Mouse (Mus musculus): ENCODE results near the gene Myo7a. TPM values are rescaled to one million over a fixed set of nuclear protein-coding genes. Genes with fewer than 3 reads are reported as not detected.

The Myo7a gene
- total RNA-seq, 1 experiment from 2014 or later, result 7.5 TPM

DNA sequence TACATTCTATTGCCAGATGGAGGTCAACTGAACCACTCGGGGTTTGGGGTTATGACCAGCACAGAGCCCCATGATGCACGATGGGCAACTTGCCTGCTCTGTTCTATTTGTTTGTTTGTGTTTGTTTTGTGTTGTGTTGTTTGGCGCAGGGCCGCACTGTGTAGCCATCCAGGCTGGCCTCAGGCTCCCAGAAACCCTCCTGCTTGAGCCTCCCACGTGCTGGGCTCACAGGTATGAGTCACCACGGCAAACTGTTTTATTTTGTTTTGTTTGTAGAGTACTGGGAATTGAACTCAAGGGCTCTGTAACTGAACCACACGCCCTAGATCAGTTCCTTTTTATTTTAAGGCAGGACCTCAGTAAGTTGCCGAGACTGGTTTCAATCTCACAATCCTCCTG is 27.1 kb upstream of the Myo7a start:
- ATAC-seq (replicated peaks in 1 of 2; ENCODE audit: insufficient read depth in 1 of 2, low FRiP score in 2 of 2, low TSS enrichment in 1 of 2, low read depth in 1 of 2, poor library complexity in 2 of 2, severe bottlenecking in 2 of 2), result no peak

DNA sequence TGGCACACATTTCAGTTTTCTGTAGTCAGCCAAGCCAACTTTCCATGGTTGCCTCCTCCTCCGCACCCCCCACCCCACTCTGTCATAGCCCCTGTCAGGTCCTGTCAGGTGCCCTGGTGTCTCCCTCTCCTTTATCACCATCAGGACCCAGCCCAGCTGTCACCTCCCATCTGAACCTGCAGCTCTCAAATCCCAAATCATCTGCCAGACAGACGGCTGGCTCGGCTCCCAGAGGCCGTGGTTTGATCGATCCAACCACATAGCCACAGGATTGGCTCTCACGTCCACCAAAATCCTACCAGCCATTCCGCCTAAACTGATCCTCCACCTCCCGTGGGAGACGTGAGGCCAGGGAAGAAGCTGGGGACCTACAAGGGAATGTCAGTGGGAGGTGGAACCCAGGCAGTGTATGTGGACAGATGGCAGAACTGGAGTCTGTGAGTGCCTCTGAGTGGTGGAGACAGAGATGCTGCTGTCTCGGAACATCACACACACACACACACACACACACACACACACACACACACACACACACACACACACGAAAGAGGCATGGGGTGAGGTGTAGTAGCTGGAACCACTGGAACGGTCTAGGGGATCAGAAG is 26.6 kb upstream of the Myo7a start:
- ATAC-seq (replicated peaks in 1 of 2; ENCODE audit: insufficient read depth in 1 of 2, low FRiP score in 2 of 2, low TSS enrichment in 1 of 2, low read depth in 1 of 2, poor library complexity in 2 of 2, severe bottlenecking in 2 of 2), result no peak

DNA sequence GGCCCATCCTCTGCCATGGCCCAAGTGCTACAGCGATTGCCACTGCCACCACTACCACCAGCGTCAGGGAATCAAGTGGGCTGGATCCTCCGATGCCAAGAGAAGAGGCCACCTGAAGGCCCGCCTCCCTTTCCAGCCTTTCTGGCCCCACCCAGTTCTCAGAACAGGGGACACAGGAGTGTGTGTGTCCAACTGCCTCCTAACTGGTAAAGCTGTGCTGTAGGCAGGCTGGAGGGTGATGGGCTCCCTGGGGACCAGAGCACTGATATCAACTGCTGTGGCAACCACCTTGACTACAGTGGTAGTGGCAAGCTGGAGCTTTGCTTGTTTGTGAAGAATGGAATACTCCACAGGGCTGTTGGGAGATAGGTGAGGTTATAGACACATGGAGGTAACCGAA is 26.1 kb upstream of the Myo7a start, which contains the start of gene Omp:
Gene Omp, minus strand, starts transcription at position 101 of the 400 bp plus-strand sequence.
- no peak for ATAC-seq (replicated peaks in 1 of 2; ENCODE audit: insufficient read depth in 1 of 2, low FRiP score in 2 of 2, low TSS enrichment in 1 of 2, low read depth in 1 of 2, poor library complexity in 2 of 2, severe bottlenecking in 2 of 2)

DNA sequence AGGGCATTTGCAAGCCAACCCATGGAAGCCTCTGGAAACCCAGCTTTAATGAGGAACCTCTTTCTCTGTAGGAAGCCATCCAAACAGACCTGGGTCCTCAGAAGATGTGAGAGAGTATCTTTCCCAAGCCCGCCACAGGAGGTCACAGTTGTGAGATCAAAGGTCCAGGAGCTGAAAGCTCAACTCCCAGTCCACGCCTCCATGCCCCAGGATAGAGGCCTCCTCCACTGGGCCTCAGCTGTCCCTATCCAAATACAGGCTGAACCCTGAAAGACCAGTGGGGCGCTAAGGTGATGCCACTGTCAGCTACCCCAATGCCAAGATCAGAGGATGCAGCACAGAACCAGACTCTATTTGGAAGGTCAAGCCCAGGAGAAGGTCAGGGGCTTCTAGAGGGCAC is 23.3 kb upstream of the Myo7a start:
- ATAC-seq (replicated peaks in 1 of 2; ENCODE audit: insufficient read depth in 1 of 2, low FRiP score in 2 of 2, low TSS enrichment in 1 of 2, low read depth in 1 of 2, poor library complexity in 2 of 2, severe bottlenecking in 2 of 2), result no peak

DNA sequence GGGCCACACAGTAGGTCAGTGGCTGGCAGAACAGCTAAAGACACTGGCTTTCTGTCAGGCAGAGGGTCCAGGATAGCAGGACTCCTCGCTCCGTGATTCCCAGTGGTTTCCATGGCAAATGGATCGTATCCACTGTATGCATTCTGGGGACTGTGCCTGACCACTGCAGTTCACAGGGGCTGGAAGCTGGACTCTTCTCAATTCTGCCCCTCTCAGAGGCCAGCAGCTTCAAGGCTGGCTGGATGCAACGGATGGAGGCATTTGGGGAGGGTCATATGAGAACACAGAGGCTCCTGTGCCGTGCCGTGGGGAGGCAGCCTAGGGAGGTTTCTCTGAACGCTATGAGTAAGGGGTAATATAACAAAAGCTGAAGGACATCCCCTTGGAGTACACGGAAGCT is 22.9 kb upstream of the Myo7a start:
- ATAC-seq (replicated peaks in 1 of 2; ENCODE audit: insufficient read depth in 1 of 2, low FRiP score in 2 of 2, low TSS enrichment in 1 of 2, low read depth in 1 of 2, poor library complexity in 2 of 2, severe bottlenecking in 2 of 2), result no peak

DNA sequence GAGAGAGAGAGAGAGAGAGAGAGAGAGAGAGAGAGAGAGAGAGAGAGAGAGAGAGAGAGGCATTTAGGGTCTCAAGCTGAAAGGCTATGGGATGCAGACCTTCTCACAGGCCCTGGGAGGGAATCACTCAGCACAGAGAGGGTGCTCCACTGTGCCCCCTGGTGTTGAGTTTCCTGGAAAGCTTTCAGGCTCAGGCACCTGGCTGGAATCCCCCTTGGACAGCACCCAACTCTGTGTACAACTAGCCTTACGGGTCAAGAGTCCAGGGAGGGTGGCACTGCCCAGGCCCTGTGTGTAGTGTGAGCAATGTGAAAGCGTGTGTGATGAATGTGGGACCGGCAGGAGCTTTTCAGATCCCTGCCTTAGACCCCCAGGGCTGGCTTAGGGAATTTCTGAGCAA is 21.9 kb upstream of the Myo7a start:
- no peak for ATAC-seq (replicated peaks in 1 of 2; ENCODE audit: insufficient read depth in 1 of 2, low FRiP score in 2 of 2, low TSS enrichment in 1 of 2, low read depth in 1 of 2, poor library complexity in 2 of 2, severe bottlenecking in 2 of 2)

DNA sequence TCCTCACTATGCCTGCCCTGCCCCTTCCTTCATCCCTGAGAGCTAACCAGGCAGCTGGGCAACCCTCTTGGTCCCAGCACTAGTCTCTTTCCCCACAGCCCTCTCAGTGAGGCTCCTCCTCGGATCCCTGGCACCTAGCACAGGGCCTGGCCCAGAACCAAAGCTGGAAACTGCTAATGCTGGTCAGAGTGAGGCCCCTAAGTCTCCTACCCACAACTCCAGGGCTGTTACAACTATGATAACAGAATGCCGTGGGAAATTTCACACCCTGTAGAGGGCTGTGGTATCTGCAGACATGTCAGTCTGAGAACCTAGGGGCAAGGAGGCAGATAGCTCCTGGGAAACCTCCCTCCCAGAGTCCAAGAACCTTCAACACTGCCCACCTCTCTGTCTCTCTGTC is 21.3 kb upstream of the Myo7a start:
- ATAC-seq (replicated peaks in 1 of 2; ENCODE audit: insufficient read depth in 1 of 2, low FRiP score in 2 of 2, low TSS enrichment in 1 of 2, low read depth in 1 of 2, poor library complexity in 2 of 2, severe bottlenecking in 2 of 2), result no peak

DNA sequence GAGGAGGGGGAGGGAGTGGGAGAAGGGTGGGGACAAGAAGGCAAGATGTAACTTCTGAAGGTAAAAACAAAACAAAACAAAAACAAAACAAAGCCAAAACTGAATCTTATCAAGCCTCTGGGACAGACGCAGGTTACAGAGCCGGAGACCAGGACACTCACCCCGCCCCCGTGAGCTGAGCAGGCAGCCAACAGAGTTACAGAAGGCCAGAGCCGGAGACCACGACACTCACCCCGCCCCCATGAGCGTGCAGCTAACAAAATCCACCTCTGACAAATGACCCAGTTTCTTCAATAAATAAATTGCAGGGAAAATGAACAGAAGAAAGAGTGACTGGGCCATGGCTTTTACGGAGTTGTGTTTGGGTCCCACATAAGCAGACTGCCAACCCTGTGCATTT is 19.9 kb upstream of the Myo7a start:
- ATAC-seq (replicated peaks in 1 of 2; ENCODE audit: insufficient read depth in 1 of 2, low FRiP score in 2 of 2, low TSS enrichment in 1 of 2, low read depth in 1 of 2, poor library complexity in 2 of 2, severe bottlenecking in 2 of 2), result no peak

DNA sequence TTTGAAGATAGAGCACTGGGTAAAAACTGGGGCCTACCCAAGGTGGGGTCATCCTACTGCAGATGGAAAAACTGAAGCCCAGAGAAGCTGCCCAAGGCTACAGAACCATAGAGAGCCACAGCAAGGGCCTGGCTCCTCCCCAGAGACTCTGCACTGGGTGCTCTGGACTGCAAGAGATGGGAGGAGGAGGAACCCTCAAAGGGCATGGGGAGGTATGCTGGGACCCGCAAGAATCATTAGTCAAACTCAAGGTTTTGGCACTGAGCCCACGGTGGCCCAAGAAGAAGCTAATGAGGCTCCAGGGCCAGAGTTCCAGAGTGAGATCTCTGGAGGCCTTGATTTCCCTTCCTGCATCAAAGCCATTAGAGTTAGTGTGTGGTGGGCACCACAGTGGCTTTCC is 18.7 kb upstream of the Myo7a start:
- ATAC-seq (replicated peaks in 1 of 2; ENCODE audit: insufficient read depth in 1 of 2, low FRiP score in 2 of 2, low TSS enrichment in 1 of 2, low read depth in 1 of 2, poor library complexity in 2 of 2, severe bottlenecking in 2 of 2), result no peak

DNA sequence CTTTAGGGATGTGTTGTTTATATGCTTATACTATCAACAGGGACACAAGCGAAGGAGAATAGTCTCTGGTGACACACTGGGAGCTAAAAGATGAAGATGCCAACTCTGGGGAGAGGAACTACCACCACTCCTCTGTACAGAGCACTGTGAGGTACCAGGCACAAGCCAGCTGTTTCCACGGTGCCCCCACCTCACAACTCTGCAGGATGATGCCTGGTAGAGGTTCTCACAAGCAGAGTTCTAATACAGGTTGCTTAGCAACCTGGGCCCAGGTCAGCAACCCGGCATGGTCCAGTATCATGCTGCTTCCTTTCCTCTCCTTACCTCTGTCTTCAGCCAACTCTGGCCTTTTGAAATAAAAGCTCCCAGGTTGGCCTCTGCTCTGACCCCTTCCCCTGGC is 18.3 kb upstream of the Myo7a start:
- ATAC-seq (replicated peaks in 1 of 2; ENCODE audit: insufficient read depth in 1 of 2, low FRiP score in 2 of 2, low TSS enrichment in 1 of 2, low read depth in 1 of 2, poor library complexity in 2 of 2, severe bottlenecking in 2 of 2), result no peak

DNA sequence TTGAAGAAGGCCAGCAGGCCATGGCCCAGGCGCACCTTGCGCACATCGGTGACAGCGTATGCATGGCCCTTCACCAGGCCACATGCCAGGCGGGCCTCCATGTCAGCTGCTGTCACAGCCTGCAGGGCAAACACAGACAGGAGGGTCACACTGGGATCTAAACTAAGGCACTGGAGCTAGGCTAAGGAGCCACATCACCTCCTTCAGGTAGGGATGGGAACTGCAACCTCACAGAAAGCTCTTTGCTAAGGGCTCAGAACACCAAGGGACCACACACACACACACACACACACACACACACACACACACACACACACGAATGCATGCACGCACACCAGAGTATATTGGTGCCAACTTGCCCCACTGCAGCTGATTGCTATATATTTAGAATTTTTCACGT is 12.4 kb upstream of the Myo7a start:
- ATAC-seq (replicated peaks in 1 of 2; ENCODE audit: insufficient read depth in 1 of 2, low FRiP score in 2 of 2, low TSS enrichment in 1 of 2, low read depth in 1 of 2, poor library complexity in 2 of 2, severe bottlenecking in 2 of 2), result 0 out of 4 replicates have a peak, but pooled peaks have one; percentile 17 to 18

DNA sequence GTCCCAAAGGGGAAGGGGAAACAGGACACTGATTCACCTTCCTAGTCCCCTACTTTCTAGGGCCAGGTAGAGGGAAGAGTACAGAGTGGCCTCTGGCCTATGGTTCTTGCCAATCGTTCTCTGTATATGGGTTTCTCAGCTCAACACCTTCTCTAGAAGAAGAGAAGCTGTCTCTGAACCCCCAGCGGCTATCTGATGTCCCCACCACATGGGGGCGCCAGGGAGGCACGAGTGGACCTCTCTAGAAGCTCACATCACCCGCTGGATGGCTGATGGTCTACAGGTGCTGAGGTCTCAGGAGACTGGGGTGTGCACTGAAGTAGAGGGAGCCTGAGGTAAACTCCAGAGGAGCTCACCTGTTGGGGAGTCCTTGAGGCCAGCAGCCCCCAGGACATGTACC is 6.1 kb upstream of the Myo7a start:
- ATAC-seq (replicated peaks in 1 of 2; ENCODE audit: insufficient read depth in 1 of 2, low FRiP score in 2 of 2, low TSS enrichment in 1 of 2, low read depth in 1 of 2, poor library complexity in 2 of 2, severe bottlenecking in 2 of 2), result peak; percentile 38 to 42; a peak in 2 of 4 replicates

DNA sequence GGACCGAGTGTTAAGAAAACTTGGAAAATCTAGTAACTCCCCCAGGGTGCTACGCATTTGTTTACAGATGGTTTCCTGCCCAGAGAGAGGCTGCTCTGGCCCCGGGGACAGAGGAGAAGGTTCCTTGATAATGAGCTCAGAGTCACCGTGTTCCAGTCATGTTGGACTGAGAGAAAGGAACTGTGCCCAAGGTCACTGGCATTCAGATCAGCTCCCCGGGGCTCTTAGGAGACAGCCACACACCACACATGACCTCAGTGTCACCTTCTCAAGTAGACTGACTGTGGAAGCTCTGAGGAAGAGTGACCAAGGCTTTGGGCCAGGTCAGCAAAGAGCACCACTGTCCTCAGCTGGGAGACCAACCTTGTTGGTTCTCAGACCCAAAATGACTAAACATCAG is 5.4 kb upstream of the Myo7a start:
- ATAC-seq (replicated peaks in 1 of 2; ENCODE audit: insufficient read depth in 1 of 2, low FRiP score in 2 of 2, low TSS enrichment in 1 of 2, low read depth in 1 of 2, poor library complexity in 2 of 2, severe bottlenecking in 2 of 2), result no peak

DNA sequence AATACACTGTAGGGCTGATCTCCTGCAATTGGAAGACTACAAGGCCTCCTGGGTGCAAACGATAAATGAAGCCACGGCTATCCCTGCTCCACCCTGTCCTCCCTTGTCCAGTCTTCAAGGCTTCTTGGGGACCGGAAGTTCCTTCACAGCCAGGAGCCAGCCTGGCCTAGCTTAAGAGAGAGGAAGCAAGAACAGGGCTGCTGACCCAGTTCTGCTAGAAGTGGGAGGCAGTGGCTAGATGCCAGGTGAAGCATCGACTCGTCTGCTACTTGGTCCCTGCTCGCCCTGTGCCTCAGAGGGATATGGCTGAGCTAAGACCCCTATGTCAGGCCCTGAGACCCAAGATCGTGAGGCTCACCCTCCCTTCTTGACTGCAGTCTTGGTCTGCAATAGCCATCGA is 2.3 kb upstream of the Myo7a start:
- no peak for ATAC-seq (replicated peaks in 1 of 2; ENCODE audit: insufficient read depth in 1 of 2, low FRiP score in 2 of 2, low TSS enrichment in 1 of 2, low read depth in 1 of 2, poor library complexity in 2 of 2, severe bottlenecking in 2 of 2)

DNA sequence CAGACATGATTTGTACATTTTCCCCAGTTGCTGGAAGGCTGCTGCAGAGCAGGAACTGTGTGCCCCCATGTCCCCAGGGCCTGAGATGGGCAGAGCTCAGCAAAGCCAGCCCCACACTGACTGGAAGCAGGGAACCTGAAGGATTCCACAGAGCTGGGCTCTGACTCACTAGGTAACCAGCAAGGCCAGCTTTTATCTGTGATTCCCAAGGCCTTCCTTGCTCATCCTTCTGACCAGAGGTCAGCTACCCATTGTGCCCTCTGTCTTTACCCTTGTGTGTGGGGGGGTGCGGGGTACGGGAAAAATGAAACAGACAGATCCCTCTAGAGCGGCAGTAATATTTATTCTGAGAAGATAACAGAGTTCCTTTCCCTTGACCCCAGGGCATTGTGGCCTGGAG is 1.9 kb upstream of the Myo7a start:
- no peak for ATAC-seq (replicated peaks in 1 of 2; ENCODE audit: insufficient read depth in 1 of 2, low FRiP score in 2 of 2, low TSS enrichment in 1 of 2, low read depth in 1 of 2, poor library complexity in 2 of 2, severe bottlenecking in 2 of 2)

DNA sequence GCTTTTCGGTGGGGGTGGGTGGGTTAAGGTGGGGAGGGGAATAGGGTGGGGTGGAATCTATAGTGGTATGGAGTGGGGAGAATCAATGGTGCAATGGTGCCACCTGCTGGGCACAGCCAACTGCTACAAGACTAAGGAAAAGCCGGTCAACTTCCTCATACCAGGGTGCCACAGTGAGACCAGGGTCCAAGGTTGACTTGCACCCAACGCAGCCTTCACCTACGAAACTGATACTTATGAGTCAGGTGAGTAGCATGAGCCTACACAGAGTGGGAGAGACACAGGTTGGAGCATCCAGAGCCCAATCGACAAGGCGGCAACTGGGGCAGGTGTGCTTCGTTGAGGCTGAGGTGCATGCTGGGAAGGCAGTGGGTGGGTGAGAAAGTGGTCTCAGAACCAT is 1.0 kb upstream of the Myo7a start:
- ATAC-seq (replicated peaks in 1 of 2; ENCODE audit: insufficient read depth in 1 of 2, low FRiP score in 2 of 2, low TSS enrichment in 1 of 2, low read depth in 1 of 2, poor library complexity in 2 of 2, severe bottlenecking in 2 of 2), result peak; percentile 80 to 88

DNA sequence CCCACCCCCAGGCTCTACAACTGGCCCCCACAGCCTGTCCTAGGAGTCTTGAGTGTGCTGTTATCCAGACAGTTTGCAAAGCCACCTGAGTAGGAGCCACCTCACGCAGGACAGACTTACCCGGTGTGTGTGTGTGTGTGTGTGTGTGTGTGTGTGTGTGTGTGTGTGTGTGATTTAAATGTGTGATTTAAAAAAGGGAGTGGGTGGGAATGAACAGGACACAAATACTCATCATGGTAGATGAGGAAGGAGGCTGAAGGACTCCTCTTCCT is 573 bp upstream of the Myo7a start:
- no peak for ATAC-seq (replicated peaks in 1 of 2; ENCODE audit: insufficient read depth in 1 of 2, low FRiP score in 2 of 2, low TSS enrichment in 1 of 2, low read depth in 1 of 2, poor library complexity in 2 of 2, severe bottlenecking in 2 of 2)

DNA sequence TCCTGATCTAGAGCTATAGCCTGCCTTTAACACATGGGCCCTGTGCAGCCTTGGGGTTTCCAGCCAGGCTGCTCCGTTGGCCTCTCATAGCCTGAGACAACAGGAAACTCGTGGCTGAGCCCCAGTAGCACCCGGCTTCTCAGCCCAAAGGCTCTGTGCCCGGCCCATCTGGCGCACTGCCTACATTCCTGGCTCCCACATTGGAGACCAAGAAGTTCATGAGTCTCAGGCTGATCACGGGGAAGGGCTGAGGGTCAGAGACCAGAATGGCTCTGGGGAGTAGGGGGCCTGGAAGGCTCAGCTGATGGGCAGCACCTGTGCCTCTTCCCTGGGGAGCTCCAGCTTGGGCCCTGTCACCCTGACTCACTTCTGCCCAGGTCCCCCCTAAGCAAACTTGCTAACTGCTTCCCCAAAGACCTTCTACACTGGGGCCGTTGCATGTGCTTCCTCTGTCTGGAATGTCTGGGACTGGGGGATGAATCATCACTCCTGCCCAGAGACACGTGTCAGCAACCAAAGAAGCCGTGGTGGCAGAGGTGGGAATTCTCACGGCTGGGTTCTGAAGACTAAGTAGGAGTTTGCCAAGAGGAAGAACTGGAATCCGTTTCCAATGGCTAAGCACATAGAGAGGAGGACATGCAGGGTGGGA is 2.2 kb downstream of the Myo7a start:
- ATAC-seq (replicated peaks in 1 of 2; ENCODE audit: insufficient read depth in 1 of 2, low FRiP score in 2 of 2, low TSS enrichment in 1 of 2, low read depth in 1 of 2, poor library complexity in 2 of 2, severe bottlenecking in 2 of 2), result no peak

DNA sequence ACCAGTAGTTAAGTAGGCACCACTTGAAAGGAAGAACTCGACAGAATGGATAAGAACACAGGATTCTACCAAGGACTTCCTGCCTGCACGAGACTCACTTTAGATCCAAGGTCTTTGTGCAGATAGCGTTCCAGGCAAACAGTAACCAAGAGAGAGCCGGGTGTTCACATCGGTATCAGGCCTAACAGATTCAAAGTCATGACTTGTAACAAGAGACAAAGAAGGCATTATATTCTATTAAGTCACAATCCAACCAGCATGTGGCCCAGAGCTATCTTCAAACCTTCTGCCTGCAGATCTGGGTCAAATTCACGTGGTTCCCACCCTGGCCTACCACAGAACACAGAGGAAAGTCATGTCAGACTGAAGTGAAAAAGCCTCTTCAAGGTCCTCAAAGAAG is 4.7 kb downstream of the Myo7a start:
- ATAC-seq (replicated peaks in 1 of 2; ENCODE audit: insufficient read depth in 1 of 2, low FRiP score in 2 of 2, low TSS enrichment in 1 of 2, low read depth in 1 of 2, poor library complexity in 2 of 2, severe bottlenecking in 2 of 2), result no peak

Measured in hematopoietic stem cell, adult 5-6 weeks (primary cell).